Comparison of ENCODE assay signal across 26 mouse cellular contexts in the genomic region with DNA sequence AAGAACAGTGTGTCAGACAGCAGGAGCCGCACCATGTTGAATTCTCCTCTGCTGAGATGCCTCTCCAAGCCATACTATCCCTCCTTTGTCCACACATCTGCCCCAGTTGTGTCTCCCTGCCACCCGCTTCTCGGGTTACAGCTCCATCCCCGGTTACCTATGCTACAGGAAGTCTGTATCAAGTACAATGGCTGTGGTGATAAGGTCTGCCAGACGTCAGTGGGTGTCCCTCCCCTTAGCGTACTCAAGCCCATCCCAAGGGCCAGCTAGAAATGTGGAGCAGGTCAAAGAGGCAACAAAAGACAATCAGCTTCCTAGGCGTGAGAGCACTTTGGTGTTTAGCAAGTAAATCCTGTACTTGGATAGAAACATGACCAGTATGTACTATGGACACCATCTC. TPM values are rescaled to one million over a fixed set of nuclear protein-coding genes. Genes with fewer than 3 reads are reported as not detected.
"Had no signal": no experiment of that assay in that cellular context is flagged by ENCODE, and none has a peak within 500 bp of the region (broad histone marks: within the 10 kb centered on the region; RNA-seq: fewer than 3 reads in every experiment).

No protein-coding gene starts in this region.

- H3K9ac ChIP-seq: heart, embryonic 12.5 days; hindbrain, embryonic 12.5 days; hindbrain, embryonic 14.5 days; intestine, embryonic 15.5 days; limb, embryonic 12.5 days had no signal

- H3K27ac ChIP-seq: gastrocnemius, adult 2 months; heart, embryonic 10.5 days; hindbrain, embryonic 10.5 days; hindbrain, embryonic 12.5 days; hindbrain, embryonic 14.5 days; intestine, embryonic 15.5 days; layer of hippocampus, adult 2 months; left cerebral cortex, adult 2 months; limb, embryonic 10.5 days; limb, embryonic 12.5 days had no signal

- H3K4me3 ChIP-seq: gastrocnemius, adult 2 months; heart, embryonic 10.5 days; heart, embryonic 12.5 days; hindbrain, embryonic 10.5 days; hindbrain, embryonic 12.5 days; intestine, embryonic 15.5 days; layer of hippocampus, adult 2 months; left cerebral cortex, adult 2 months; limb, embryonic 10.5 days; limb, embryonic 12.5 days had no signal

- H3K36me3 ChIP-seq: heart, embryonic 10.5 days; heart, embryonic 12.5 days; hindbrain, embryonic 10.5 days; hindbrain, embryonic 12.5 days; intestine, embryonic 15.5 days; limb, embryonic 10.5 days; limb, embryonic 12.5 days had no signal

- ATAC-seq: hindbrain, embryonic 16.5 days; inflammation-experienced regulatory T-cells, adult 6 months; intestine, embryonic 15.5 days; intestine, postnatal 0 days had no signal

- H3K4me1 ChIP-seq: heart, embryonic 12.5 days; hindbrain, embryonic 12.5 days; intestine, embryonic 15.5 days; limb, embryonic 12.5 days had no signal

- DNase-seq: gastrocnemius, adult 2 months; gastrocnemius, postnatal 10 days; gastrocnemius, postnatal 25 days; heart, adult 18-20 months; heart, postnatal 10 days; heart, postnatal 4 days; kidney, adult 18-20 months; kidney, adult 8-10 months; kidney, postnatal 10 days; kidney, postnatal 25 days; kidney, postnatal 4 days; liver had no signal

- H3K9me3 ChIP-seq: heart, embryonic 10.5 days; heart, embryonic 12.5 days; hindbrain, embryonic 10.5 days; hindbrain, embryonic 12.5 days; intestine, embryonic 15.5 days; limb, embryonic 10.5 days; limb, embryonic 12.5 days had no signal

- H3K4me2 ChIP-seq: heart, embryonic 12.5 days; hindbrain, embryonic 12.5 days; hindbrain, embryonic 14.5 days; intestine, embryonic 15.5 days; limb, embryonic 12.5 days; liver, embryonic 11.5 days had no signal

RNA-seq across cellular contexts. Expression of gene D330020A13Rik, which starts 5.6 kb away (rescaled TPM):
- polyA plus RNA-seq: heart, embryonic 10.5 days; hindbrain, embryonic 10.5 days; hindbrain, embryonic 14.5 days; inflammation-experienced regulatory T-cells, adult 6 months; limb, embryonic 10.5 days; liver, embryonic 11.5 days had no signal
